Mouse (Mus musculus) kidney, adult 2 months (tissue): ENCODE data around the gene Fam163b. TPM values are rescaled to one million over a fixed set of nuclear protein-coding genes. Genes with fewer than 3 reads are reported as not detected.
A peak's percentile ranks its signal among the peaks of the same experiment; 100 is the strongest.

Source experiments
- DNase-seq: peaks from one replicate; pipeline ENCODE4 v3.0.0; 2021
- H3K27ac ChIP-seq: fragments of 200-500 bp; 2 replicates; pipeline ENCODE4 v1.5.1; 2012; ENCODE audit warnings: low read depth, low read length, control low read depth, inconsistent platforms; ENCODE audit not compliant: insufficient read depth
- H3K27me3 ChIP-seq: fragments of 200-500 bp; replicated peaks from 2 replicates; pipeline ENCODE4 v1.6.1; 2012; ENCODE audit warnings: mild to moderate bottlenecking, moderate library complexity, low read length, inconsistent platforms; ENCODE audit not compliant: control insufficient read depth, insufficient read depth
- H3K36me3 ChIP-seq: fragments of 200-500 bp; 2 replicates; pipeline ENCODE4 v1.6.1; 2012; ENCODE audit warnings: mild to moderate bottlenecking, moderate library complexity, low read length, inconsistent platforms; ENCODE audit not compliant: control insufficient read depth, insufficient read depth
- H3K4me1 ChIP-seq: fragments of 200-500 bp; 2 replicates; pipeline ENCODE4 v1.6.1; 2011; ENCODE audit warnings: low read length; ENCODE audit not compliant: control insufficient read depth, insufficient read depth
- H3K4me3 ChIP-seq: fragments of 200-500 bp; 2 replicates; pipeline ENCODE4 v1.5.1; 2011; ENCODE audit warnings: mild to moderate bottlenecking, low read depth, low read length, control low read depth; ENCODE audit not compliant: insufficient read depth
- CTCF ChIP-seq: fragments of 200-500 bp; conservative IDR thresholded peaks from 2 replicates; pipeline ENCODE4 v1.5.1; 2011; ENCODE audit warnings: low read depth, mild to moderate bottlenecking, control low read depth, low read length, moderate library complexity, mixed read lengths; ENCODE audit not compliant: insufficient read depth, insufficient read length
- POLR2A ChIP-seq: fragments of 200-500 bp; IDR thresholded peaks from one replicate; pipeline ENCODE4 v1.6.1; 2011; ENCODE audit warnings: low read depth, low read length, control low read depth
- WGBS: fragments of 180-500 bp; shearing (Covaris S2); methylation state at CpG from one replicate; pipeline ENCODE4 v1.1.7; 2018; 5-methylcytosine and 5-hydroxymethylcytosine counted together
- polyA plus RNA-seq: library from polyadenylated mRNA; depleted of rRNA; stranded (reverse); fragments of >200 nt; gene quantifications from 2 replicates; pipeline ENCODE4 v1.2.3, GENCODE M21; 2012

Fam163b gene
- polyA plus RNA-seq, 1 experiment = 0.38 TPM

DNA sequence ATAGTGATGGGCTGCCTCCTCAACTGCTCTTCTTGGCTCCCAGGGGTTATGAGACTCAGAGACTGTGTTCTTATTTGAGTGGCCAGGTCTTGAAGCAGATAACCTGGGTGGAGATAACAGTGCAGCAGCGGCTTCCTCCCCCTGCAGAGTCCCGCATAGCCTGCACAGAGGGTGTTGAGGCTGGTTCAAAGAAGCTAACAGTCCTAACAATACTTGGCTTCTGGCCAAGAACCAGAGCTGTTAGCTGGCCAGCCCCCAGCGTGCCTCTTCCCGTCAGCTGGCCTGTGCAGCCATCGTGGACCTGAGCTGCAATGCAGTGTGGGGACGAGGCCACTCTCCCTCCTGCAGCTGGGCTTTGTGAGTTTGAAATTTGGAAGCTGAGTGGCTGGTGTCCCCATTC is 44.5 kb downstream of the Fam163b start:
- no peak for TF ChIP-seq CTCF
- no peak for TF ChIP-seq POLR2A
- DNase-seq = peak; percentile 76
- Histone ChIP-seq H3K4me3 (no peak overlapping the region), H3K4me1 (no peaks in the 10 kb centered on the region), H3K27me3 (no peaks in the 10 kb centered on the region), H3K36me3 (no peaks in the 10 kb centered on the region), H3K27ac (no peak overlapping the region)
- 23% methylated on average over 6 of the region's 6 CpGs for WGBS

DNA sequence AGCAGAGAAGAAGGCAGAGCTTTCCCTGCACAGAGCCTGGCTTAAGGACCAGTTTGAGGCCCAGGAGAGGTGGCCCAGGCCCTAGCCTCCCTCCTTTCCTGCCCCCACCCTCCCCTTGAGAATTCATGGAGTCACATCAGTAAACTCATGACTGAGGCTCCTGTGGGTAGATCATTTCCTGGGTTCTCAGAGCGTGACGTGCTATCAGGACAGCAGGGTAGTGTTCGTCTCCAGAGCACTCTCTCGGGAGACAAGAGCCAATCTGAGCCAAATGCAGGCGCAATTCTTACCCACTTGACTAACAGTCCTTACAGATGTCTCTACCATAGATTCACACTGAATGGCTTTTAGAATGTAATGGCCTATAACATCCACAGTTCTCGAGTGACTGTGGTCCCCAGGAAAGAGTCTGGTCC is 45.0 kb downstream of the Fam163b start:
- H3K4me3 ChIP-seq = no peak overlapping the region
- H3K27ac ChIP-seq = no peak overlapping the region
- H3K27me3 ChIP-seq = no peaks in the 10 kb centered on the region
- 51% methylated on average over 6 of the region's 6 CpGs for WGBS
- DNase-seq = no peak
- no peaks in the 10 kb centered on the region for H3K4me1 ChIP-seq
- TF ChIP-seq POLR2A (no peak), CTCF (no peak)
- H3K36me3 ChIP-seq = no peaks in the 10 kb centered on the region

GRCm38 (mm10) chr2:27096341-27096981 is 45.8 kb downstream of the Fam163b start:
- Histone ChIP-seq H3K27ac (no peak overlapping the region; the same call in 1 of the 2 replicates), H3K4me1 (no peaks in the 10 kb centered on the region), H3K36me3 (no peaks in the 10 kb centered on the region), H3K27me3 (no peaks in the 10 kb centered on the region), H3K4me3 (no peak overlapping the region)
- TF ChIP-seq CTCF = no peak
- TF ChIP-seq POLR2A = no peak
- DNase-seq = peak; percentile 71
- WGBS = 52% methylated on average over 13 of the region's 13 CpGs

- WGBS = 89% methylated on average over 7 of the region's 7 CpGs
- DNase-seq = no peak
- Histone ChIP-seq H3K36me3 (no peaks in the 10 kb centered on the region), H3K4me1 (no peaks in the 10 kb centered on the region), H3K4me3 (no peak overlapping the region), H3K27ac (no peak overlapping the region), H3K27me3 (no peaks in the 10 kb centered on the region)
- no peak for TF ChIP-seq CTCF
- TF ChIP-seq POLR2A = no peak
Measured at GRCm38 (mm10) chr2:27095178-27095577, 47.1 kb downstream of the Fam163b start.

GRCm38 (mm10) chr2:27089238-27089637 is 53.1 kb downstream of the Fam163b start:
- Histone ChIP-seq H3K27me3 (no peaks in the 10 kb centered on the region), H3K27ac (peak overlapping the region; percentile 71), H3K4me3 (no peak overlapping the region), H3K4me1 (peaks cover 6% of the 10 kb centered on the region; the same call in 1 of the 2 replicates), H3K36me3 (no peaks in the 10 kb centered on the region)
- peak; percentile 40 for DNase-seq
- TF ChIP-seq POLR2A (no peak), CTCF (no peak)
- WGBS = 54% methylated on average over 1 of the region's 1 CpGs

GRCm38 (mm10) chr2:27088700-27089099 is 53.6 kb downstream of the Fam163b start:
- no peak for TF ChIP-seq POLR2A
- no peak for TF ChIP-seq CTCF
- H3K4me3 ChIP-seq = no peak overlapping the region
- no peak for DNase-seq
- 62% methylated on average over 5 of the region's 5 CpGs for WGBS
- no peaks in the 10 kb centered on the region for H3K36me3 ChIP-seq
- no peaks in the 10 kb centered on the region for H3K27me3 ChIP-seq
- H3K4me1 ChIP-seq = peaks cover 6% of the 10 kb centered on the region; the same call in 1 of the 2 replicates
- peak overlapping the region; percentile 71 for H3K27ac ChIP-seq

- H3K4me3 ChIP-seq = no peak overlapping the region
- peaks cover 6% of the 10 kb centered on the region; the same call in 1 of the 2 replicates for H3K4me1 ChIP-seq
- H3K27ac ChIP-seq = peak overlapping the region; percentile 71
- no peaks in the 10 kb centered on the region for H3K27me3 ChIP-seq
- no peak for TF ChIP-seq CTCF
- no peak for TF ChIP-seq POLR2A
- DNase-seq = peak; percentile 92
- H3K36me3 ChIP-seq = no peaks in the 10 kb centered on the region
- 50% methylated on average over 18 of the region's 18 CpGs for WGBS
Measured at GRCm38 (mm10) chr2:27088071-27088644, 54.1 kb downstream of the Fam163b start.
